Mouse (Mus musculus): ENCODE measurements around the gene Cops9.

DNA sequence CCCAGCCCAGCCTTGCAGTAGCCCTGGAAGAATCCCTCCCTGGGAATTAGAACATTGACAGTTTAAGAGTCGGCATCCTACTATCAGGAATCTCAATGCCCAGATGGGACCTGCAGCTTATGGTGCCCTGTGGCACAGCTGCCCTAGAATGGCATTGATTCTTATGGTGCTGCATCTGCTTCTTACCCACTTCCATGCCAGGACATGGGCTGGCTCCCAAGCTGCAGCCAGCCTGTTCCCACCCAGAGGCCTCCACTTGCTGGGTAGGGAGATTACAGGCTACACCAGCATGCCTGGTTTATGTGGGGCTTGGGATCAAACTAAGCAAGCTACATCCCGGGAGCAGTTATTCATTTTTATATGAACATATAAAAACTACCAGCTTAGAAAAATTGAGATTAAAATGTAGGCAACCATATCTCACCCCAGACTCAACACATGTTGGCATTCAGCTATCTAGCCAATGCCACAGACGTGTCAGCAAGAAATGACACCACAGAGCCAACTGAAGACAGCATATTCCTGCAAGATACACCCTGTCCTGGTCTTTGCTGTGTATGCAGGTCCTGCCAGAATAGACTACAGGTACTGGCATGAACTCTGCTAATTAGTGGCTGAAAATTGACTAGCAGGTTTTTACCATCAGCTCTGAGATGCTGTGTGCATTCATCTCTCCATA, 49.5 kb upstream of the Cops9 start:
- TF ChIP-seq POLR2A (IDR thresholded peaks at IDR 0.05; ENCODE audit: borderline replicate concordance, extremely low read depth, low read depth, low read length) = no peak
- no peak for TF ChIP-seq CTCF (IDR thresholded peaks at IDR 0.05; ENCODE audit: insufficient read depth, low read length)

Data from lung, adult 2 months (tissue).